Mouse (Mus musculus) liver, postnatal 0 days (tissue): ENCODE data around the gene Cdv3.

Experiments
- CTCF ChIP-seq: sonication (generic); IDR thresholded peaks from 2 replicates; pipeline ENCODE4 v1.5.1; 2016; ENCODE audit warnings: antibody characterized with exemption, low read depth
- EP300 ChIP-seq: IDR thresholded peaks from 2 replicates; pipeline ENCODE4 v1.6.1; 2016; ENCODE audit warnings: antibody characterized with exemption, low read depth, mild to moderate bottlenecking

DNA sequence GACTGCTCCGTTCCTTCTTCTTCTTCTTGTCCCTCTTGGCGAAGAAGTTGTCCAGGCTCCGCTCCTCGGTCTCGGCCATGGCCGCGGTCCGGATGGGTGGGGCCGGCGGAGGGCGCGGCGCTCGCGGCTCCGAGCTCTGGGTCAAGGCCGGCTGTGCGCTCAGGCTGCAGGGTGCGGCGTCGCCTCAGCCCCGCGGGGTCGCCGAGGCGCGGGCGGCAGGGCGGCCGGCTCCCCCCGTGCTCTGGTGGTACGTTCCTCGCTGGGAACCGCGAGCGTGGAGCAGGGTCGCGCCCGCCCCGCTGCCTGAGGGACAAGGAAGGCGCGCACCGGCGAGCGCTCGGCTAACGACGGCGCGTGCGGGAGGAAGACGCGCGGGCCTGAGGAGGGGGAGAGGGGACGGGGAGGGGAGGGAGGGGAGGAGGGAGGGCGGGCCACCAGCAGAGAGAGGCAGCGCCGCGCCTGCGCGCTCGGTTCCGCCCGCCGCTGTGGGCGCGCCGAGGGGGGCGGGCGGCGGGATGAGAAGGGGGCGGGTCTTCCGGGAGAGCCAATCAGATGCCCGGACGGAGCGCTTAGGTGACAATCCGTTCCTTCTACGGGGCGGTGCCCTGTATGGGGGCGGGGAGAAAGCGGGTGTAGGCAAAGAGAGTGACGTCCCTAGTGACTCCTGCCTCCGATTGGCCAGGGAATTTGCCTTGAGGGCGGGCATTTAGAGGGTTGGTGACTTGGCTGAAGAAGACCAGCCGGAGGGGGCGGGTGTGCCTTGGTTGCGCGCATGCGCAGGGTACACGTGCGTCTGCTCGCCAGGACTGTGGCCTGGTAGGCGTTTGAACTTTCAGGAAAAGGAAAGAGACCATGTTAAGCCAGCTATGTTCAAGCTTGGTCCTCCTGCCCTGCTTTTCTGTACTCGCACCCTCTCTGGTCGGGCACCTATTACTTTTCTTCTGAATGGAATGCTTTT is at the start of gene Cdv3:
- TF ChIP-seq CTCF: 0 out of 2 replicates have a peak, but pooled peaks have one; percentile 18
- TF ChIP-seq EP300: peak; percentile 31; the same call in 1 of the 2 replicates
